Mouse (Mus musculus) monocyte, adult 2 months (primary cell): ENCODE results near the gene Il11ra1.

Experiments used
- DNase-seq, 2 experiments: peaks; one replicate each; pipeline ENCODE4 v3.0.0; 2022; ENCODE audit warnings: low spot score in 2 of 2, low read depth in 1 of 2

Il11ra1 gene

GRCm38 (mm10) chr4:41708192-41708745 lies 8.5 kb downstream of the Il11ra1 start:
- no peak for DNase-seq

GRCm38 (mm10) chr4:41710229-41710628 lies 10.4 kb downstream of the Il11ra1 start:
- no peak for DNase-seq

GRCm38 (mm10) chr4:41711705-41712375 lies 12.1 kb downstream of the Il11ra1 start:
- no peak for DNase-seq

- no peak for DNase-seq
Observed at GRCm38 (mm10) chr4:41712421-41713196, 12.8 kb downstream of the Il11ra1 start.

- DNase-seq = peak; percentile 31 to 64
Observed at GRCm38 (mm10) chr4:41713197-41714067, 13.6 kb downstream of the Il11ra1 start, which contains the start of gene Rpp25l. Gene Rpp25l, minus strand, starts transcription at chr4:41713534.

- peak in 1 of 2 experiments; percentile 34 for DNase-seq
Observed at GRCm38 (mm10) chr4:41714276-41714675, 14.5 kb downstream of the Il11ra1 start.

GRCm38 (mm10) chr4:41715082-41715481 lies 15.3 kb downstream of the Il11ra1 start:
- no peak for DNase-seq

- DNase-seq = no peak
Observed at GRCm38 (mm10) chr4:41715596-41715995, 15.8 kb downstream of the Il11ra1 start.

GRCm38 (mm10) chr4:41716834-41717233 lies 17.0 kb downstream of the Il11ra1 start:
- DNase-seq = no peak

GRCm38 (mm10) chr4:41722918-41723351 lies 23.1 kb downstream of the Il11ra1 start, which contains the start of gene Dctn3:
Gene Dctn3, minus strand, starts transcription at chr4:41723170.
- peak; percentile 57 to 76 for DNase-seq

GRCm38 (mm10) chr4:41726826-41727621 lies 27.2 kb downstream of the Il11ra1 start:
- no peak for DNase-seq

- DNase-seq = no peak
Observed at GRCm38 (mm10) chr4:41731052-41731765, 31.4 kb downstream of the Il11ra1 start, which contains the start of gene Arid3c. Gene Arid3c, minus strand, starts transcription at chr4:41731142.

GRCm38 (mm10) chr4:41737602-41738255 lies 37.9 kb downstream of the Il11ra1 start:
- peak in 1 of 2 experiments; percentile 50 for DNase-seq

GRCm38 (mm10) chr4:41738256-41738603 lies 38.4 kb downstream of the Il11ra1 start:
- DNase-seq = no peak

GRCm38 (mm10) chr4:41739260-41739659 lies 39.5 kb downstream of the Il11ra1 start:
- DNase-seq = no peak

- DNase-seq = no peak
Observed at GRCm38 (mm10) chr4:41740380-41741157, 40.8 kb downstream of the Il11ra1 start.

- DNase-seq = peak; percentile 68 to 82
Observed at GRCm38 (mm10) chr4:41741158-41741560, 41.4 kb downstream of the Il11ra1 start.

- no peak for DNase-seq
Observed at GRCm38 (mm10) chr4:41744131-41744530, 44.3 kb downstream of the Il11ra1 start.
